Mouse (Mus musculus): ENCODE data around the gene Sync. TPM values are rescaled to one million over a fixed set of nuclear protein-coding genes. Genes with fewer than 3 reads are reported as not detected.

Sync gene
- total and polyA plus RNA-seq, 2 experiments, result 0.05 TPM; not detected in 1

DNA sequence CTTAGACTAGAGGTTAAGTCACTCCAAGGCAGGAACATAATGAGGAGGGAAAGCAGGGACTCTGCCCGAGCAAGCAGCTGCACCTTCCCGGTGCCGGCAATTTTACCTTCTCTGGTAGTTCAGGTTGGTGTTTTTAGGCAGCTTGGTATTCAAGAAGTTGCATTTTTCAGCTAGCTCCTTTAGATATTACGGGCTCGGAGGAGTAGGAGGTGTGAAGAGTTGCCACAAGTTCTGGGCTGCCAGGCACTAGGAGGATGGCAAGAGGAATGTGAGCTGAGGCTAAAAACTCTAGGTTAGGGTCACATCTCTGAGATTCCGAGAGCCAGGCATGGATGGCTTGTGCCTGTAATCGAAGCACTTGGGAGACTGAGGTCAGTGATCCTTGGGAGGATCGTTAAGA, 2.3 kb downstream of the Sync start:
- DNase-seq (ENCODE audit: extremely low read depth, low read depth, low spot score), result no peak
- Histone ChIP-seq H3K4me3 (ENCODE audit: insufficient read depth, low read depth, low read length) (no peak overlapping the region), H3K36me3 (ENCODE audit: control insufficient read depth, insufficient read depth, low read length) (no peaks in the 10 kb centered on the region), H3K4me1 (ENCODE audit: control insufficient read depth, insufficient read depth, low read length) (no peaks in the 10 kb centered on the region), H3K27ac (replicated peaks; ENCODE audit: insufficient read depth, low read depth, low read length) (no peak overlapping the region), H3K79me2 (ENCODE audit: control insufficient read depth, insufficient read depth, low read length) (no peaks in the 10 kb centered on the region), H3K9ac (ENCODE audit: low read depth, low read length) (no peak overlapping the region), H3K27me3 (ENCODE audit: control insufficient read depth, insufficient read depth, low read length) (no peaks in the 10 kb centered on the region)
- TF ChIP-seq CTCF (IDR thresholded peaks at IDR 0.05; ENCODE audit: low read depth, low read length), result no peak
- WGBS, result 94% methylated on average over 8 of the region's 8 CpGs

DNA sequence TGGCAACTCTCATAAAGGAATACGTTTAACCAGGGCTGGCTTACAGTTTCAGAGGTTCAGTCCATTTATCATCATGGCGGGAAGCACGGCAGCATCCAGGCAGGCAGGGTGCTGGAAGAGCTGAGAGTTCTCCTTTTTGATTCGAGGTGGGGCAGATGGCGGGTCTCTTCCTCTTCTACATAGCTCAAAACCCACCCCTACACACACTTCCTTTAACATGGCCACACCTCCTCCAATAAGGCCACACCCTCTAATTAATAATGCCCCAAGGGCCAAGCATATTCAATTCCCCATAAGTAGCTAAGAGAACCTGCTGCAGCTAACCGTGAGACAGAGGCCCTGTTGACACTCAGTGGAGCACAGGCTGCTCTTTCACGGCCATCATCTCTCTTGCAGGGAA, 5.4 kb downstream of the Sync start:
- no peak overlapping the region for H3K4me3 ChIP-seq (ENCODE audit: insufficient read depth, low read depth, low read length)
- H3K27ac ChIP-seq (replicated peaks; ENCODE audit: insufficient read depth, low read depth, low read length), result no peak overlapping the region
- no peak overlapping the region for H3K9ac ChIP-seq (ENCODE audit: low read depth, low read length)
- TF ChIP-seq POLR2A (IDR thresholded peaks at IDR 0.05; ENCODE audit: extremely low read depth, insufficient read depth, low read length) (no peak), CTCF (IDR thresholded peaks at IDR 0.05; ENCODE audit: low read depth, low read length) (no peak)
- H3K79me2 ChIP-seq (ENCODE audit: control insufficient read depth, insufficient read depth, low read length), result no peaks in the 10 kb centered on the region
- H3K4me1 ChIP-seq (ENCODE audit: control insufficient read depth, insufficient read depth, low read length), result no peaks in the 10 kb centered on the region
- DNase-seq (ENCODE audit: extremely low read depth, low read depth, low spot score), result no peak
- WGBS, result 90% methylated on average over 7 of the region's 7 CpGs
- no peaks in the 10 kb centered on the region for H3K36me3 ChIP-seq (ENCODE audit: control insufficient read depth, insufficient read depth, low read length)
- H3K27me3 ChIP-seq (ENCODE audit: control insufficient read depth, insufficient read depth, low read length), result no peaks in the 10 kb centered on the region

DNA sequence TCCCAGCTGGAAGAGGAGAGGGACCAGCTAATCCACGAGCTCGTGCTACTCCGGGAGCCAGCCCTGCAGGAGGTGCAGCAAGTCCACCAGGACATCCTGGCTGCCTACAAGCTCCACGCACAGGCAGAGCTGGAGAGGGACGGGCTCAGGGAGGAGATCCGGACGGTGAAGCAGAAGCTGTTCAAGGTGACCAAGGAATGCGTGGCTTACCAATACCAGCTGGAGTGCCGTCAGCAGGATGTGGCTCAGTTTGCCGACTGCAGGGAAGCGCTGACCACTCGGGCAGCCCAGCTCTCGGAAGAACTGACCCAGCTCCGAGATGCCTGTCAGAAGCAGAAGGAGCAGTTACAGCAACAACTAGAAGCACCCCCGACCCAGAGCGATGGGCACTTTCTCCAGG, 6.3 kb downstream of the Sync start:
- TF ChIP-seq CTCF (IDR thresholded peaks at IDR 0.05; ENCODE audit: low read depth, low read length), result no peak
- no peak for TF ChIP-seq POLR2A (IDR thresholded peaks at IDR 0.05; ENCODE audit: extremely low read depth, insufficient read depth, low read length)
- Histone ChIP-seq H3K4me3 (ENCODE audit: insufficient read depth, low read depth, low read length) (no peak overlapping the region), H3K36me3 (ENCODE audit: control insufficient read depth, insufficient read depth, low read length) (no peaks in the 10 kb centered on the region), H3K79me2 (ENCODE audit: control insufficient read depth, insufficient read depth, low read length) (no peaks in the 10 kb centered on the region), H3K9ac (ENCODE audit: low read depth, low read length) (no peak overlapping the region), H3K27me3 (ENCODE audit: control insufficient read depth, insufficient read depth, low read length) (no peaks in the 10 kb centered on the region), H3K4me1 (ENCODE audit: control insufficient read depth, insufficient read depth, low read length) (no peaks in the 10 kb centered on the region), H3K27ac (replicated peaks; ENCODE audit: insufficient read depth, low read depth, low read length) (no peak overlapping the region)
- WGBS, result 63% methylated on average over 16 of the region's 16 CpGs
- no peak for DNase-seq (ENCODE audit: extremely low read depth, low read depth, low spot score)

DNA sequence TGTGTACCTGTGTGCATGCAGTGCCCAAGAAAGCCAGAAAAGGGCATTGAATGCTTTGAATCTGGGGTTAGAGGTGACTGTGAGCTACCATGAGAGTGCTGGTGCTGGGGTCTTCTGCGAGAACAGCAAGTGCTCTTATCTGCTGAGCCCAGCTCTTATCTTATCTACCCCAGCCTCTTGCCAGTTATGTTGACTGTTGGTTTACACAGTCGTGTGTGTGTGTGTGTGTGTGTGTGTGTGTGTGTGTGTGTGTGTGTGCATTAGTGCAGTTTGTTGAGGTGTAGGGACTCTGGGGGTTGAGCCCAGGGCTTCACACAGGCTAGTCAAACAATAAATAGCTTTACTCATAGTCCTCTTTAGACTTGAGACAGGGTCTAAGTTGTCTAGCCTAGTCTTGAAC, 7.8 kb downstream of the Sync start:
- H3K4me1 ChIP-seq (ENCODE audit: control insufficient read depth, insufficient read depth, low read length), result no peaks in the 10 kb centered on the region
- WGBS, result 18% methylated on average over 2 of the region's 2 CpGs
- H3K79me2 ChIP-seq (ENCODE audit: control insufficient read depth, insufficient read depth, low read length), result no peaks in the 10 kb centered on the region
- H3K27ac ChIP-seq (replicated peaks; ENCODE audit: insufficient read depth, low read depth, low read length), result no peak overlapping the region
- DNase-seq (ENCODE audit: extremely low read depth, low read depth, low spot score), result no peak
- H3K36me3 ChIP-seq (ENCODE audit: control insufficient read depth, insufficient read depth, low read length), result no peaks in the 10 kb centered on the region
- TF ChIP-seq CTCF (IDR thresholded peaks at IDR 0.05; ENCODE audit: low read depth, low read length) (no peak), POLR2A (IDR thresholded peaks at IDR 0.05; ENCODE audit: extremely low read depth, insufficient read depth, low read length) (no peak)
- H3K27me3 ChIP-seq (ENCODE audit: control insufficient read depth, insufficient read depth, low read length), result no peaks in the 10 kb centered on the region
- no peak overlapping the region for H3K9ac ChIP-seq (ENCODE audit: low read depth, low read length)
- H3K4me3 ChIP-seq (ENCODE audit: insufficient read depth, low read depth, low read length), result no peak overlapping the region

DNA sequence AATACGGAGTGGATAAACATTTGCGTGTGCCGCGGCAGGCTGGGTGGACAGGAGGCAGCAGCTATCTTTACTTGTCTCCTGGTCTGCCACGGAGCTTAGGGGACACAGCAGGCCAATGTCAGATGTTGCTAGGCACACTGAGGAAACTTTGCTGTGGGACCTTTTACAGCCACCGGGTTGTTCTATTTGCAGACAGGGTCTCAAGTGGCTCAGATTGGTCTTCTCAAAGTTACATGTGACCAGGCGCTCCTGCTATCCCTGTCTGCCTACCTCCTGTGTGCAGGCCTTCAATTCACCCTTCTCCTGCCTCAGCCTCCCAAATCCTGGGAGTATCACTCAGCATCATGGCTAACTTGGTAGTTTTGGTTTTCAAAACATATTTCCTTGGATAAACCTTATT, 8.6 kb downstream of the Sync start:
- no peaks in the 10 kb centered on the region for H3K36me3 ChIP-seq (ENCODE audit: control insufficient read depth, insufficient read depth, low read length)

DNA sequence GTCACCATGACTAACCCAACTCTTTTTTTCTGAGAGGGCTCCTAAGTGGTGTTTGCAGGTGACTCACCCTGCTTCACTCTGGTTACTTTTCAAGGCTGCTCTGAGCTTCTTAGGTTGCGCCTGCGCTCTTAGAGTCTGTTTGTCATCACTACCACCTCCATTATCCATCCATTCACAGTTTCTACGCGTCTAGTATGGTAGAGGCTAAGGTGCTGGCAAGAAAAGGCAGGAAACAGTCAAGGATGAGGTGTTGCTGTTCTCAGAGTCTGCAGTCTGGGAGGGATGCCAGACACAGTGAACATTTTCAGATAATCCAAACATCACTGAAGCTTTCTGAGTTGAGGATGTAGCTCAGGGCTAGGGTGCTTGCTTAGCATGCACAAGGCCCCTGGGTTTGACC, 10.3 kb downstream of the Sync start:
- H3K4me3 ChIP-seq (ENCODE audit: insufficient read depth, low read depth, low read length), result no peak overlapping the region
- 92% methylated on average over 4 of the region's 4 CpGs for WGBS
- no peak for DNase-seq (ENCODE audit: extremely low read depth, low read depth, low spot score)
- TF ChIP-seq CTCF (IDR thresholded peaks at IDR 0.05; ENCODE audit: low read depth, low read length) (no peak), POLR2A (IDR thresholded peaks at IDR 0.05; ENCODE audit: extremely low read depth, insufficient read depth, low read length) (no peak)
- no peak overlapping the region for H3K9ac ChIP-seq (ENCODE audit: low read depth, low read length)
- no peaks in the 10 kb centered on the region for H3K27me3 ChIP-seq (ENCODE audit: control insufficient read depth, insufficient read depth, low read length)
- H3K4me1 ChIP-seq (ENCODE audit: control insufficient read depth, insufficient read depth, low read length), result no peaks in the 10 kb centered on the region
- no peak overlapping the region for H3K27ac ChIP-seq (replicated peaks; ENCODE audit: insufficient read depth, low read depth, low read length)
- no peaks in the 10 kb centered on the region for H3K36me3 ChIP-seq (ENCODE audit: control insufficient read depth, insufficient read depth, low read length)
- no peaks in the 10 kb centered on the region for H3K79me2 ChIP-seq (ENCODE audit: control insufficient read depth, insufficient read depth, low read length)

More for the DNA sequence above, 8.6 kb downstream of the Sync start:
- H3K27ac ChIP-seq (replicated peaks; ENCODE audit: insufficient read depth, low read depth, low read length), result no peak overlapping the region
- H3K9ac ChIP-seq (ENCODE audit: low read depth, low read length), result no peak overlapping the region
- TF ChIP-seq POLR2A (IDR thresholded peaks at IDR 0.05; ENCODE audit: extremely low read depth, insufficient read depth, low read length), result no peak
- TF ChIP-seq CTCF (IDR thresholded peaks at IDR 0.05; ENCODE audit: low read depth, low read length), result no peak
- no peaks in the 10 kb centered on the region for H3K4me1 ChIP-seq (ENCODE audit: control insufficient read depth, insufficient read depth, low read length)
- no peaks in the 10 kb centered on the region for H3K27me3 ChIP-seq (ENCODE audit: control insufficient read depth, insufficient read depth, low read length)
- no peak for DNase-seq (ENCODE audit: extremely low read depth, low read depth, low spot score)
- no peak overlapping the region for H3K4me3 ChIP-seq (ENCODE audit: insufficient read depth, low read depth, low read length)
- WGBS, result 70% methylated on average over 7 of the region's 7 CpGs
- no peaks in the 10 kb centered on the region for H3K79me2 ChIP-seq (ENCODE audit: control insufficient read depth, insufficient read depth, low read length)

Data from liver, adult 2 months (tissue).